20 mouse cellular contexts compared by ENCODE assay signal in genomic region chr13:58494726-58495125, GRCm38 (mm10).
DNase-seq lines count a peak whose midpoint lies in the region; ATAC-seq and TF ChIP-seq lines count a peak whose summit lies in the region.
"Had no signal": no experiment of that assay in that cellular context is flagged by ENCODE, and none has a peak within 500 bp of the region (broad histone marks: within the 10 kb centered on the region; RNA-seq: fewer than 3 reads in every experiment).

No protein-coding gene starts in this region.

- H3K4me2 ChIP-seq in forebrain, embryonic 11.5 days (ENCODE audit: low read depth, low read length, severe bottlenecking) = no peak overlapping the region
- 0 out of 2 replicates have a peak overlapping the region, but pooled peaks have one; percentile 8 for H3K4me2 ChIP-seq in heart, embryonic 15.5 days
- H3K4me2 ChIP-seq: kidney, embryonic 15.5 days; limb, embryonic 12.5 days; midbrain, embryonic 12.5 days had no signal

- no peaks in the 10 kb centered on the region for H3K27me3 ChIP-seq in forebrain, embryonic 10.5 days (ENCODE audit: poor library complexity, severe bottlenecking)
- no peaks in the 10 kb centered on the region for H3K27me3 ChIP-seq in forebrain, embryonic 11.5 days (ENCODE audit: control insufficient read depth, insufficient read depth, low read length)
- peaks cover 9% of the 10 kb centered on the region; the same call in 1 of the 2 replicates for H3K27me3 ChIP-seq in heart, embryonic 15.5 days
- H3K27me3 ChIP-seq: kidney, embryonic 15.5 days; limb, embryonic 12.5 days had no signal

- no peak for DNase-seq in forebrain, embryonic 10.5 days (ENCODE audit: extremely low spot score, low spot score)
- no peak for DNase-seq in forebrain, embryonic 11.5 days (ENCODE audit: low spot score)
- no peak for DNase-seq in heart, adult 18-20 months
- DNase-seq in MN1 (ENCODE audit: low spot score) = peak; percentile 21
- DNase-seq in testis, postnatal 10 days (ENCODE audit: low spot score) = no peak
- DNase-seq in yolk sac, embryonic 10.5 days (ENCODE audit: low spot score) = no peak
- DNase-seq: adrenal gland, adult 2 months; B cell, adult 2 months; cerebellum, adult 9-11 months; gastrocnemius, adult 2 months; heart, postnatal 14 days; right cerebral cortex, postnatal 25 days; thymus, postnatal 4 days had no signal

- 60% methylated on average over 5 of the region's 5 CpGs for WGBS in forebrain, embryonic 10.5 days
- WGBS in forebrain, embryonic 11.5 days = 53% methylated on average over 5 of the region's 5 CpGs
- 35% methylated on average over 5 of the region's 5 CpGs for WGBS in heart, embryonic 15.5 days

- H3K9ac ChIP-seq in forebrain, embryonic 11.5 days (ENCODE audit: low read length) = no peak overlapping the region
- no peak overlapping the region for H3K9ac ChIP-seq in heart, embryonic 15.5 days
- H3K9ac ChIP-seq: kidney, embryonic 15.5 days; limb, embryonic 12.5 days; liver, embryonic 14.5 days had no signal

- H3K36me3 ChIP-seq in forebrain, embryonic 10.5 days (replicated peaks) = no peaks in the 10 kb centered on the region
- H3K36me3 ChIP-seq in forebrain, embryonic 11.5 days (ENCODE audit: control insufficient read depth, insufficient read depth, low read length) = no peaks in the 10 kb centered on the region
- no peaks in the 10 kb centered on the region for H3K36me3 ChIP-seq in heart, embryonic 15.5 days
- H3K36me3 ChIP-seq: kidney, embryonic 15.5 days; limb, embryonic 12.5 days; midbrain, embryonic 12.5 days had no signal

- TF ChIP-seq POLR2A in embryonic fibroblast, embryonic 13.5 days (IDR thresholded peaks at IDR 0.05; ENCODE audit: low read depth, low read length) = no peak

- peaks cover 3% of the 10 kb centered on the region; the same call in 1 of the 2 replicates for H3K9me3 ChIP-seq in forebrain, embryonic 10.5 days
- H3K9me3 ChIP-seq in forebrain, embryonic 11.5 days (ENCODE audit: control insufficient read depth, low read length) = no peaks in the 10 kb centered on the region
- H3K9me3 ChIP-seq in heart, embryonic 15.5 days (replicated peaks) = no peaks in the 10 kb centered on the region
- H3K9me3 ChIP-seq: midbrain, embryonic 12.5 days had no signal

- no peak overlapping the region for H3K4me3 ChIP-seq in forebrain, embryonic 10.5 days
- H3K4me3 ChIP-seq in forebrain, embryonic 11.5 days (ENCODE audit: low read depth, low read length) = no peak overlapping the region
- H3K4me3 ChIP-seq in heart, embryonic 15.5 days = no peak overlapping the region
- no peak overlapping the region for H3K4me3 ChIP-seq in embryonic fibroblast, embryonic 13.5 days (ENCODE audit: insufficient read depth, low read length)
- H3K4me3 ChIP-seq: gastrocnemius, adult 2 months; kidney, embryonic 15.5 days; left cerebral cortex, adult 2 months; limb, embryonic 12.5 days; midbrain, embryonic 12.5 days had no signal

- ATAC-seq in forebrain, embryonic 11.5 days (replicated peaks; ENCODE audit: low FRiP score) = no peak
- no peak for ATAC-seq in heart, embryonic 15.5 days (replicated peaks; ENCODE audit: insufficient number of reproducible peaks, insufficient read depth, low FRiP score, low read depth)

- no peak for TF ChIP-seq CTCF in embryonic fibroblast, embryonic 13.5 days (IDR thresholded peaks at IDR 0.05; ENCODE audit: borderline replicate concordance, insufficient read depth, low read length)

- H3K27ac ChIP-seq in forebrain, embryonic 10.5 days = peak overlapping the region; percentile 62
- H3K27ac ChIP-seq in forebrain, embryonic 11.5 days (ENCODE audit: low read depth, low read length) = no peak overlapping the region
- peak overlapping the region; percentile 79 for H3K27ac ChIP-seq in heart, embryonic 15.5 days
- H3K27ac ChIP-seq in embryonic fibroblast, embryonic 13.5 days (ENCODE audit: insufficient read depth, low read length) = peak overlapping the region; percentile 38
- H3K27ac ChIP-seq: gastrocnemius, adult 2 months; kidney, embryonic 15.5 days; left cerebral cortex, adult 2 months; liver, embryonic 14.5 days; midbrain, embryonic 12.5 days had no signal

- H3K4me1 ChIP-seq in forebrain, embryonic 10.5 days = peaks cover 15% of the 10 kb centered on the region
- H3K4me1 ChIP-seq in forebrain, embryonic 11.5 days (replicated peaks; ENCODE audit: control insufficient read depth, insufficient read depth, low read length) = 0 out of 2 replicates have a peak, but pooled peaks cover 2% of the 10 kb centered on the region
- H3K4me1 ChIP-seq in heart, embryonic 15.5 days (replicated peaks) = peaks cover 44% of the 10 kb centered on the region
- H3K4me1 ChIP-seq in embryonic fibroblast, embryonic 13.5 days (ENCODE audit: control insufficient read depth, insufficient read depth, low read length) = no peaks in the 10 kb centered on the region
- H3K4me1 ChIP-seq: kidney, embryonic 15.5 days had no signal
